Mouse (Mus musculus): Measurements from ENCODE around the gene Grik3. TPM values are rescaled to one million over a fixed set of nuclear protein-coding genes. Genes with fewer than 3 reads are reported as not detected.

The Grik3 gene
- total RNA-seq (2012; rRNA removed) (not detected in 2 replicates), total RNA-seq (2014; rRNA removed) (not detected in 2 replicates), polyA plus RNA-seq (2012; ENCODE audit: insufficient read length, low read depth) (not detected in 2 replicates)

DNA sequence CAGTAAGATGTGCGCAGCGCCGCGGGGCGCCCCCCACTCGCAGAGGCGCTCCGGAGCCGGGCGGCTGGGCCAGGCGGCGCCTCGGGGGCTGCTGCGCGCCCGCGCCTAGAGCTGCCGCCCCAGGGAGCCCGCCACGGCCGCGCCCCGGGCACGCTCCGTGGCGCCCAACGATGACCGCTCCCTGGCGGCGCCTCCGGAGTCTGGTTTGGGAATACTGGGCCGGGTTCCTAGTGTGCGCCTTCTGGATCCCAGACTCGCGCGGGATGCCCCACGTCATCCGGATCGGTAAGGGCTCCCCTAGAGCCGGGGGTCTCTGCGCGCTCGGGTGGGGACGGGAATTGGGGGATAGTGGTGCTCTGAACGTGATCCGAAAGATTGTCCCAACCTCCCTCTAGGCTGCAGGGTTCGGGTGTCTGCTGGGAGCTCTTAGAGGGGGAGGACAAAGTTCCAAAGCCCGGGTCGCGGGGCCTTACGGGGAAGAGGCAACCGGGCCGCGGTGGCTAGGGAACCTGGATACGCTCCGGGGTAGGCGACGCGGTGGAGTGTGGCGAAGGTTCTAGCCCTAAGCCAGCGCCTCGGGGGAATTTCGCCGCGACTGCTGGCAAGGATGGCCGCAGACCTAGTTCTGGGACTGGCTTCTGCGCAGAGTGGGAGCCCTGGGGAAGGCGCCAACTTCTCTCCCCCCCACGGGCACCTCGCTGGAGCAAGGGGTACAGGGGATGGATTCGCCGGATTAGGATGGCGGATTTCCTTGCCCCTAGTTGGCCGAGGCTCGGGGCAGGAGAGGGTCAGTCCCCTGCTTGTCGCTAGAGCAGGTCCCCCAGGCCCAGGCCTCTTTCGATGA is at the start of gene Grik3:
TSS of gene Grik3 (plus strand) at position 40 of the 844 bp plus-strand sequence.
- peaks cover 7% of the 10 kb centered on the region for H3K27me3 ChIP-seq (replicated peaks)
- in situ Hi-C loops (cut with MboI; ENCODE audit: low pct_ligation_motif_present, low pct_unique_long_range_greater_than_20kb, low sequenced_read_pairs): no loop called here
- H3K36me3 ChIP-seq (replicated peaks in 1 of 2; ENCODE audit: control insufficient read depth in 1 of 2, insufficient read depth in 1 of 2, low read length in 1 of 2): no peaks in the 10 kb centered on the region
- no peak within 1 kb of the TSS for H3K9ac ChIP-seq (ENCODE audit: insufficient read depth, low read depth)
- no peak within 1 kb of the TSS for H3K4me2 ChIP-seq (ENCODE audit: insufficient read depth, low read depth, poor library complexity, severe bottlenecking)
- peaks cover 0 to 4% of the 10 kb centered on the region in 2 experiments; a peak in 2 of 4 replicates for H3K4me1 ChIP-seq (ENCODE audit: control insufficient read depth in 1 of 2, insufficient read depth in 2 of 2)
- dilution Hi-C loops (cut with MboI; ENCODE audit: extremely low pct_ligation_motif_present, extremely low pct_unique_long_range_greater_than_20kb, low sequenced_read_pairs): no loop called here
- TF ChIP-seq EP300 (IDR thresholded peaks at IDR 0.05; ENCODE audit: low read length): no peak
- TF ChIP-seq POLR2A (IDR thresholded peaks at IDR 0.05; ENCODE audit: low read depth, low read length): no peak
- TF ChIP-seq ZKSCAN1 (IDR thresholded peaks at IDR 0.05; ENCODE audit: borderline replicate concordance, low read depth, low read length): no peak
- DNase-seq (ENCODE audit: extremely low read depth): no peak
- H3K9me3 ChIP-seq (replicated peaks; ENCODE audit: low read length): peaks cover 18% of the 10 kb centered on the region
- no peaks in the 10 kb centered on the region for H3K79me2 ChIP-seq (replicated peaks; ENCODE audit: control insufficient read depth, extremely low read depth, insufficient read depth, poor library complexity, severe bottlenecking)
- H3K4me3 ChIP-seq (replicated peaks in 1 of 3; ENCODE audit: low read depth in 2 of 3, low read length in 2 of 3, poor library complexity in 1 of 3): no peak within 1 kb of the TSS
- no peak within 1 kb of the TSS for H3K27ac ChIP-seq (ENCODE audit: insufficient read depth, low read depth)

DNA sequence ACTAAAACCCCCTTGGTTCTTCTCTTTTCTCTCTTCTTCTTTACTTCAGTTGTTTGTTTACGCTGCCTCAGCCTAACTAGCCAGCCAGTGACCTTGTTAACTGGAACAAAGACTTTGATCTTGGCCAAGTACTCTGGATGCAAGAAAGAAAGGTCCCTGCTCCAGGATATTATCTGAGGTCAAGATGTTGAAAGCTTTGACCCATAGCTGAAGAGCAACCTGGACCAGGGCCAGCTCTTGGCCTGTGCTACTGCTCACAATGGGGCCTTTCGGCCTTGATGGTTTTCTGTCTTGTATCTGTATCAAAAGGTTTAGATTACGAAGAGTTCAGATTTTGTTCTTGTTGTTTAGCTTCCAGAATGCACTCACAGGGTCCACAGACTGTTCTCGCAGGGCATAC is 48.7 kb upstream of the Grik3 start:
- in situ Hi-C loops (cut with MboI; ENCODE audit: low pct_ligation_motif_present, low pct_unique_long_range_greater_than_20kb, low sequenced_read_pairs) (no loop called here), dilution Hi-C loops (cut with MboI; ENCODE audit: extremely low pct_ligation_motif_present, extremely low pct_unique_long_range_greater_than_20kb, low sequenced_read_pairs) (no loop called here)
- H3K4me2 ChIP-seq (ENCODE audit: insufficient read depth, low read depth, poor library complexity, severe bottlenecking): no peak overlapping the region
- no peak for TF ChIP-seq POLR2A (IDR thresholded peaks at IDR 0.05; ENCODE audit: low read depth, low read length)
- TF ChIP-seq CHD2 (IDR thresholded peaks at IDR 0.05; ENCODE audit: low read length): no peak
- TF ChIP-seq ZNF384 (IDR thresholded peaks at IDR 0.05; ENCODE audit: low read depth, low read length): no peak
- TF ChIP-seq IRF4 (IDR thresholded peaks at IDR 0.05; ENCODE audit: low read depth, low read length): no peak
- no peak for TF ChIP-seq HCFC1 (IDR thresholded peaks at IDR 0.05; ENCODE audit: low read depth, low read length)
- TF ChIP-seq MAZ (IDR thresholded peaks at IDR 0.05; ENCODE audit: low read depth, low read length): no peak
- no peak for TF ChIP-seq ELF1 (IDR thresholded peaks at IDR 0.05; ENCODE audit: low read depth, low read length)
- no peak for TF ChIP-seq CHD1 (IDR thresholded peaks at IDR 0.05; ENCODE audit: low read depth, low read length)
- no peak for TF ChIP-seq MAFK (IDR thresholded peaks at IDR 0.05; ENCODE audit: insufficient replicate concordance, low read length)
- no peak overlapping the region for H3K4me3 ChIP-seq (replicated peaks in 1 of 3; ENCODE audit: low read depth in 2 of 3, low read length in 2 of 3, poor library complexity in 1 of 3)
- H3K27ac ChIP-seq (ENCODE audit: insufficient read depth, low read depth): no peak overlapping the region
- no peak for DNase-seq (ENCODE audit: extremely low read depth)
- H3K4me1 ChIP-seq (ENCODE audit: control insufficient read depth in 1 of 2, insufficient read depth in 2 of 2): peaks cover 3 to 22% of the 10 kb centered on the region in 2 experiments; a peak in 2 of 4 replicates
- H3K9ac ChIP-seq (ENCODE audit: insufficient read depth, low read depth): no peak overlapping the region
- no peaks in the 10 kb centered on the region for H3K9me3 ChIP-seq (replicated peaks; ENCODE audit: low read length)
- no peaks in the 10 kb centered on the region for H3K27me3 ChIP-seq (replicated peaks)
- no peaks in the 10 kb centered on the region for H3K79me2 ChIP-seq (replicated peaks; ENCODE audit: control insufficient read depth, extremely low read depth, insufficient read depth, poor library complexity, severe bottlenecking)
- no peaks in the 10 kb centered on the region for H3K36me3 ChIP-seq (replicated peaks in 1 of 2; ENCODE audit: control insufficient read depth in 1 of 2, insufficient read depth in 1 of 2, low read length in 1 of 2)

DNA sequence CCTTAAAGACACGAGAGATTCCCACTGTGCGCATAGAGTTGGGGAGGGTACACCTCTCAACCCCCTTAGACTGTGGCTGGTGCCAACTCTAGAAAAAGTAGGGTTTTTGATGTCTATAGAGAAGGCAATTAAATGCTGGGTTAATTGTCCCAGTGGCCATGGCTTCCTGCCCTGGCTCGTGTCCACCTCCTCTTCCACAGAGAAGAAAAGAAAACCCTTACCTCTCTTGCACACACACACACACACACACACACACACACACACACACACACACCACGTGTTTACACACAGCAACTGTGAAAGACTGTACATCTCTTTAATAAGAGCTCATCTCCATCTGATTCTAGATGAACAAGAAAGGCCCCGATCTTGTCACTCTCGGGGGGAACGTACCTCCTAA is 46.1 kb upstream of the Grik3 start:
- Histone ChIP-seq H3K36me3 (replicated peaks in 1 of 2; ENCODE audit: control insufficient read depth in 1 of 2, insufficient read depth in 1 of 2, low read length in 1 of 2) (no peaks in the 10 kb centered on the region), H3K27me3 (replicated peaks) (no peaks in the 10 kb centered on the region), H3K4me2 (ENCODE audit: insufficient read depth, low read depth, poor library complexity, severe bottlenecking) (no peak overlapping the region), H3K4me3 (replicated peaks in 1 of 3; ENCODE audit: low read depth in 2 of 3, low read length in 2 of 3, poor library complexity in 1 of 3) (no peak overlapping the region), H3K9me3 (replicated peaks; ENCODE audit: low read length) (no peaks in the 10 kb centered on the region), H3K79me2 (replicated peaks; ENCODE audit: control insufficient read depth, extremely low read depth, insufficient read depth, poor library complexity, severe bottlenecking) (no peaks in the 10 kb centered on the region), H3K27ac (ENCODE audit: insufficient read depth, low read depth) (no peak overlapping the region), H3K4me1 (ENCODE audit: control insufficient read depth in 1 of 2, insufficient read depth in 2 of 2) (peaks cover 3 to 21% of the 10 kb centered on the region in 2 experiments; a peak in 2 of 4 replicates), H3K9ac (ENCODE audit: insufficient read depth, low read depth) (no peak overlapping the region)
- dilution Hi-C loops (cut with MboI; ENCODE audit: extremely low pct_ligation_motif_present, extremely low pct_unique_long_range_greater_than_20kb, low sequenced_read_pairs) (no loop called here), in situ Hi-C loops (cut with MboI; ENCODE audit: low pct_ligation_motif_present, low pct_unique_long_range_greater_than_20kb, low sequenced_read_pairs) (no loop called here)
- DNase-seq (ENCODE audit: extremely low read depth): no peak
- TF ChIP-seq CHD1 (IDR thresholded peaks at IDR 0.05; ENCODE audit: low read depth, low read length): no peak

Measured in CH12.LX (cell line).